Mouse (Mus musculus): ENCODE data around the gene Ldlrad2.

DNA sequence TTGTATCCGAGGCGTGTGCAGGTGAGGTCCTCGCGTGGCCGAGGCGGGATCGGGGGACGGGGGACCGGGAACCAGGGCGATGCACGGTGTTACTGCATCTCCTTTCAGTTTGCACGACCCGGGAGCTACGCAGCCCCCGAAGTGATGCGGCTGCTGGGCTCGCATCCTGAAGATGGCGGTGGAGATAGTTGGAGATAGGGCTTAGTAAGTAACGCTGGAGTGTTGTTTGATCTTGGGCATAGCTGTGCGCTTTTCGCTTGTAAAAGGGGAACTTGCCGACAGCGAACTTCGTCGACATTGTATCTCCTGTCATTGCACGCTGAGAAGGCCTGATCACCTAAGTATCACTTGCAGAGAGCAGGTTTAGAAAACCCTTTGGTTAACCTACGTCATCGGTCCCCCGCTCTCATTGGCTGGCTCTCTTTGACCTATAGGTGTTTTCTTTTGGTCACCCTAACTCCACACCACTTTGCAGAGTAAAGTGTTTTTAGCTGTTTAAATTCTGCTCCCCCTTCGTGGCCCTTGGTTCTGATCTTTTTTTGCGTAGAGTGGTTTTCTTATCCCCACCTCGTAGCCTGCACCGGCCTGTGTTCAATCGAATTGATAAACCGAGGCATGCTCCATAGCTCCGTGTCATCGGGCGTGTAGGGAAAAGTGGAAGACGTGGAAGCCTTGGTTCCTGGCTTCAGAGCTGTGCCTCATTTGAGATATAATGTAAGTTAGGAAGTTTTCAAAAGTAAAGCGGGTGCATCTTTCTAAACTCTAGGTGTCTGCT, 20.3 kb upstream of the Ldlrad2 start:
- TF ChIP-seq CTCF (IDR thresholded peaks at IDR 0.05; ENCODE audit: low read depth, low read length) (no peak), GATA2 (IDR thresholded peaks at IDR 0.05; ENCODE audit: borderline replicate concordance, low read depth, low read length) (no peak), GATA1 (IDR thresholded peaks at IDR 0.05; ENCODE audit: borderline replicate concordance, low read length) (no peak), TAL1 (conservative IDR thresholded peaks at IDR 0.05; ENCODE audit: low read depth, low read length) (no peak)
